Mouse (Mus musculus): ENCODE results near the gene Gm5861. TPM values are rescaled to one million over a fixed set of nuclear protein-coding genes. Genes with fewer than 3 reads are reported as not detected.
"Not testable (repeated sequence)": the region's sequence is repeated elsewhere in the genome, so short reads cannot be mapped to it uniquely, and the experiment has no call there.

The Gm5861 gene
- not detected in 2 replicates for total RNA-seq (2017)

DNA sequence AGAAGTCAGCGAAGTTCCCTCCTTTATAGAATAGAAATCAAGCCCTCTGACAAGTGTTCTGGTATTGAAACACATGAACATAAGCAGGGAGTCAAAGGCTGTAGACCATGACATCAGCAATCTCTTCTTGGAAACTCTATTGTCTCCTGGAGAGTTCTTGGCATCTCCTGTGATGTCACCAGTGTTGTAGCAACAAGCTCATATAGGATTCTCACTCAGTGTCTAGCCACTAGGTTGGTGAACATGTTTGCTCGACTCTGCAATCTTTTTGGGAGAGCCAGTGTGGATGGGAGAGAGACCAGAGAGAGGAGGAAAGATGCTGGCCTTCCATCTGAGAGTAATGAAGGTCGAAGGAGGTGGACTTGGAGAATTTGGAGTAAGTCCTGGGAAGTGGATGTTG is at the start of gene Gm5861:
Gm5861 (plus strand) TSS at position 301 of the 400 bp plus-strand sequence.
- ATAC-seq (replicated peaks in 1 of 2; ENCODE audit: insufficient read depth in 1 of 2, low FRiP score in 2 of 2, low TSS enrichment in 1 of 2, low read depth in 1 of 2, poor library complexity in 2 of 2, severe bottlenecking in 2 of 2): not testable (repeated sequence)

DNA sequence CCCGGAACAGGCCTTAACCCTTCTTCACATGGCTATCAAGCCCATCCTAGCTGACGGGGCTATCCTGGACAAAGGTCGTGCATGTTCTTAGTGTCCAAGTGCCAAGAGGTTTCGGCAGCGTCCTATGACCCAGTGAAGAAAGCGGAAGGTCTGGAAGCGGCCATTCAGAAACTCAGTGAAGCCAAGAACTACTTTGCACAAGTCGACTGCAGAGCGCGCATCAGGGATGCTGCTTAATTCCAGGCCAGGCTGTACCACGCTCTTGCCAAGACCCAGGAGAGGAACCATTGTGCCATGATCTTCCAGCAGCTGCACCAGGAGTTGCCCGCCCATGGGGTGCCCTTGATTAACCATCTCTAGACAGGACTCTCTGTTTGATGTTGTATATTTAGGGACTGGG is 44.8 kb upstream of the Gm5861 start:
- ATAC-seq (replicated peaks in 1 of 2; ENCODE audit: insufficient read depth in 1 of 2, low FRiP score in 2 of 2, low TSS enrichment in 1 of 2, low read depth in 1 of 2, poor library complexity in 2 of 2, severe bottlenecking in 2 of 2): not testable (repeated sequence)

Other genes with a start within 250 kb of the Gm5861 start
- gene Gm8871, start 235.3 kb upstream of the Gm5861 start, total RNA-seq (2017): 1.1 TPM in 1 of 2 replicates, not detected in the other
- gene Gm8857, start 235.3 kb upstream of the Gm5861 start, total RNA-seq (2017): 0.20 TPM in 1 of 2 replicates, not detected in the other
- 7.9 TPM in 1 of 2 replicates, not detected in the other for gene Gm8879, start 55.4 kb upstream of the Gm5861 start, total RNA-seq (2017)
- not detected in 2 replicates for gene Gm8890, start 73.0 kb downstream of the Gm5861 start, total RNA-seq (2017)
- not detected in 2 replicates for gene Speer1, start 158.4 kb downstream of the Gm5861 start, total RNA-seq (2017)
- 0.94 TPM in 1 of 2 replicates, not detected in the other for gene Gm8897, start 233.3 kb downstream of the Gm5861 start, total RNA-seq (2017)